In genomic region chr10:42254788-42255187, GRCm38 (mm10) we compare ENCODE assay signal across 21 mouse cellular contexts. TPM values are rescaled to one million over a fixed set of nuclear protein-coding genes. Genes with fewer than 3 reads are reported as not detected.
DNase-seq lines count a peak whose midpoint lies in the region; ATAC-seq and TF ChIP-seq lines count a peak whose summit lies in the region.
"Had no signal": no experiment of that assay in that cellular context is flagged by ENCODE, and none has a peak within 500 bp of the region (broad histone marks: within the 10 kb centered on the region; RNA-seq: fewer than 3 reads in every experiment).

No protein-coding gene starts in this region.

- TF ChIP-seq POLR2A in liver, adult 2 months (IDR thresholded peaks at IDR 0.05; ENCODE audit: extremely low read depth, insufficient read depth, low read length) = no peak

- no peaks in the 10 kb centered on the region for H3K27me3 ChIP-seq in liver, adult 2 months (ENCODE audit: control insufficient read depth, insufficient read depth, low read length)
- no peaks in the 10 kb centered on the region for H3K27me3 ChIP-seq in E14TG2a.4 (ENCODE audit: insufficient read depth, low read length)
- H3K27me3 ChIP-seq in liver, embryonic 15.5 days = no peaks in the 10 kb centered on the region
- H3K27me3 ChIP-seq: embryonic facial prominence, embryonic 15.5 days; heart, embryonic 12.5 days had no signal

- H3K9me3 ChIP-seq in E14TG2a.4 (ENCODE audit: low read length) = no peaks in the 10 kb centered on the region
- no peaks in the 10 kb centered on the region for H3K9me3 ChIP-seq in liver, embryonic 15.5 days (replicated peaks)
- H3K9me3 ChIP-seq: embryonic facial prominence, embryonic 15.5 days; forebrain, embryonic 10.5 days; G1E; heart, embryonic 12.5 days; hindbrain, embryonic 10.5 days had no signal

- no peak overlapping the region for H3K9ac ChIP-seq in liver, adult 2 months (ENCODE audit: low read depth, low read length)
- 0 out of 2 replicates have a peak overlapping the region, but pooled peaks have one; percentile 8 for H3K9ac ChIP-seq in liver, embryonic 15.5 days
- H3K9ac ChIP-seq: embryonic facial prominence, embryonic 15.5 days; heart, embryonic 12.5 days; hindbrain, embryonic 14.5 days had no signal

- peaks cover 54% of the 10 kb centered on the region for H3K79me2 ChIP-seq in liver, adult 2 months (ENCODE audit: control insufficient read depth, insufficient read depth, low read length)

- peaks cover 14% of the 10 kb centered on the region; the same call in 1 of the 2 replicates for H3K36me3 ChIP-seq in liver, adult 2 months (ENCODE audit: control insufficient read depth, insufficient read depth, low read length)
- H3K36me3 ChIP-seq in E14TG2a.4 (ENCODE audit: insufficient read depth, low read length) = peaks cover 51% of the 10 kb centered on the region
- H3K36me3 ChIP-seq in liver, embryonic 15.5 days (replicated peaks) = peaks cover 97% of the 10 kb centered on the region
- H3K36me3 ChIP-seq: embryonic facial prominence, embryonic 15.5 days; forebrain, embryonic 10.5 days had no signal

- H3K27ac ChIP-seq in liver, adult 2 months (replicated peaks; ENCODE audit: insufficient read depth, low read depth, low read length) = peak overlapping the region; percentile 33; the same call in 1 of the 2 replicates
- peak overlapping the region; percentile 68 for H3K27ac ChIP-seq in liver, embryonic 15.5 days (replicated peaks)
- H3K27ac ChIP-seq: embryonic facial prominence, embryonic 15.5 days; forebrain, embryonic 10.5 days; heart, adult 2 months; hindbrain, embryonic 10.5 days; hindbrain, embryonic 14.5 days had no signal

- 45% methylated on average over 5 of the region's 5 CpGs for WGBS in liver, adult 2 months
- 88% methylated on average over 5 of the region's 5 CpGs for WGBS in liver, embryonic 15.5 days (ENCODE audit: insufficient replicate concordance)

- TF ChIP-seq CTCF in liver, adult 2 months (IDR thresholded peaks at IDR 0.05; ENCODE audit: low read depth, low read length) = no peak
- no peak for TF ChIP-seq CTCF in E14TG2a.4 (conservative IDR thresholded peaks at IDR 0.05; ENCODE audit: low read length)

- peaks cover 43% of the 10 kb centered on the region for H3K4me1 ChIP-seq in liver, adult 2 months (ENCODE audit: control insufficient read depth, insufficient read depth, low read length)
- H3K4me1 ChIP-seq in E14TG2a.4 (replicated peaks; ENCODE audit: low read depth, low read length) = peaks cover 73% of the 10 kb centered on the region
- H3K4me1 ChIP-seq in liver, embryonic 15.5 days (replicated peaks) = peaks cover 99% of the 10 kb centered on the region

- peak; percentile 58 for DNase-seq in liver, adult 2 months (ENCODE audit: extremely low read depth, low read depth, low spot score)
- no peak for DNase-seq in liver
- DNase-seq in Muller cell, postnatal 12 days (ENCODE audit: inconsistent ontology term) = peak; percentile 36
- no peak for DNase-seq in spleen, postnatal 36 days (ENCODE audit: low spot score in 2 of 2)
- DNase-seq in adrenal gland, adult 18-20 months (ENCODE audit: low spot score in 2 of 2) = no peak
- DNase-seq: adrenal gland, postnatal 14 days; cerebellum, adult 8-10 months; cerebellum, postnatal 14 days; embryo, embryonic 11 days; gastrocnemius, postnatal 36 days; heart, adult 2 months had no signal

- no peak overlapping the region for H3K4me3 ChIP-seq in liver, adult 2 months (ENCODE audit: insufficient read depth, low read depth, low read length)
- H3K4me3 ChIP-seq in E14TG2a.4 (replicated peaks; ENCODE audit: low read length) = 0 out of 2 replicates have a peak overlapping the region, but pooled peaks have one; percentile 5
- H3K4me3 ChIP-seq in liver, embryonic 15.5 days (replicated peaks) = no peak overlapping the region
- H3K4me3 ChIP-seq: embryonic facial prominence, embryonic 15.5 days; erythroblast, embryonic 14.5 days; forebrain, embryonic 10.5 days; heart, adult 2 months; heart, embryonic 12.5 days; hindbrain, embryonic 10.5 days had no signal

- no peak for ATAC-seq in liver, embryonic 15.5 days (ENCODE audit: insufficient read depth)
- ATAC-seq: forebrain, embryonic 14.5 days had no signal

- no peak overlapping the region for H3K4me2 ChIP-seq in liver, embryonic 15.5 days
- H3K4me2 ChIP-seq: embryonic facial prominence, embryonic 15.5 days; heart, embryonic 12.5 days; hindbrain, embryonic 14.5 days had no signal

RNA-seq across cellular contexts. Expression of gene Foxo3, which starts 21.8 kb away (rescaled TPM):
- total RNA-seq in liver, adult 2 months (2014; rRNA removed) = 34.2 and 35.4 TPM in 2 replicates
- polyA plus RNA-seq in liver, adult 2 months (2012; rRNA removed) = 17.0 and 17.7 TPM in 2 replicates
- polyA plus RNA-seq in liver, embryonic 15.5 days (2015; fragmentation: Nextera tagmentation; extraction: Ambion mirVana) = 15.1 and 15.9 TPM in 2 replicates
- total RNA-seq in adrenal gland, adult 18-20 months (2021) = 10 to 100 TPM; 48.9 to 63.3 TPM

Comparison
In these comparisons a context has a peak if more than half of its experiments do, and no peak if none do; other contexts are left out.
1. DNase-seq: peak in liver, adult 2 months (single experiment) and Muller cell, postnatal 12 days (single experiment); none in liver (single experiment), spleen, postnatal 36 days (0 of 2) and adrenal gland, adult 18-20 months (0 of 2).